Mouse (Mus musculus) liver, postnatal 0 days (tissue): ENCODE measurements at regions not wholly inside any gene's neighbourhood (a gene's known extent, or its start where the extent isn't known, plus 50 kb on each side); places are given as distances from the start of the nearest gene placed in this dataset.

Experiments
- ATAC-seq: fragments of 200-750 bp; cut with Nextera tagmentation; 2 replicates; pipeline ENCODE4 v1.8.0; 2017; ENCODE audit warnings: mild to moderate bottlenecking, moderate library complexity
- DNase-seq: peaks from one replicate; pipeline ENCODE4 v3.0.0-alpha.2; 2016
- H3K27ac ChIP-seq: fragments of 300-500 bp; sonication (generic); 2 replicates; pipeline ENCODE4 v1.5.1; 2014; ENCODE audit warnings: antibody characterized with exemption, moderate library complexity, mild to moderate bottlenecking, low read depth
- H3K27me3 ChIP-seq: fragments of 300-500 bp; sonication (generic); 2 replicates; pipeline ENCODE4 v1.6.1; 2014; ENCODE audit warnings: low read length, control low read depth, mixed read lengths; ENCODE audit not compliant: insufficient read depth
- H3K36me3 ChIP-seq: fragments of 300-500 bp; sonication (generic); replicated peaks from 2 replicates; pipeline ENCODE4 v1.6.1; 2014; ENCODE audit warnings: mild to moderate bottlenecking, control low read depth, low read length, moderate library complexity, mixed read lengths; ENCODE audit not compliant: insufficient read depth
- H3K4me1 ChIP-seq: fragments of 300-500 bp; sonication (generic); 2 replicates; pipeline ENCODE4 v1.6.1; 2014; ENCODE audit warnings: antibody characterized with exemption, mild to moderate bottlenecking, control low read depth; ENCODE audit not compliant: insufficient read depth
- H3K4me2 ChIP-seq: fragments of 300-500 bp; sonication (generic); 2 replicates; pipeline ENCODE4 v1.6.1; 2014; ENCODE audit warnings: low read depth, mild to moderate bottlenecking, low read length, moderate library complexity, mixed read lengths
- H3K4me3 ChIP-seq: fragments of 300-500 bp; sonication (generic); 2 replicates; pipeline ENCODE4 v1.5.1; 2014; ENCODE audit warnings: low read depth, low read length
- H3K9ac ChIP-seq: fragments of 300-500 bp; sonication (generic); replicated peaks from 2 replicates; pipeline ENCODE4 v1.6.1; 2014; ENCODE audit warnings: mild to moderate bottlenecking, moderate library complexity
- H3K9me3 ChIP-seq: fragments of 300-500 bp; sonication (generic); 2 replicates; pipeline ENCODE4 v1.6.1; 2016; ENCODE audit warnings: mild to moderate bottlenecking, control low read depth, low read length, mixed read lengths
- CTCF ChIP-seq: sonication (generic); IDR thresholded peaks from 2 replicates; pipeline ENCODE4 v1.5.1; 2016; ENCODE audit warnings: antibody characterized with exemption, low read depth
- EP300 ChIP-seq: IDR thresholded peaks from 2 replicates; pipeline ENCODE4 v1.6.1; 2016; ENCODE audit warnings: antibody characterized with exemption, low read depth, mild to moderate bottlenecking
- WGBS: fragments of 180-500 bp; shearing (Covaris S2); extraction: QIAGEN DNeasy Blood & Tissue Kit; methylation state at CpG from one replicate; pipeline ENCODE4 v1.1.7; 2014; ENCODE audit not compliant: insufficient replicate concordance; 5-methylcytosine and 5-hydroxymethylcytosine counted together

DNA sequence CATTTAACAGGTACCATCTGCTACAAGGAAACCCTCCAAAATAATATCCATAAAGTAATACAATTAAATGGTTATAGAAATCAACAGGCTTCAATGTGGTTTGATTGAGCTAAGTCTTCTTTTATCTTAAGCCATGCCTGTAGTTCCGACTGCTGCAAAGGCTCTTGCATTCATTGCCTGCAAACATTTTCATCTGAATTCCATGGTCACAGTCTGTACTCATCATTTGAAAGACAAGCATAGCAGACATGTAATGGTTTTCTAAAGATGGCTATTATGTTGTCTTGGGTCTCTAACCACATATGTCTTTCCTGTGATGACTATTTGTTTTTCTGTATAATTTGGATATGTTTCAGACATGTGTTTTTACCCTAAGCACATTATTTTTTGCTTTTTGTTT, 677.9 kb downstream of the Hace1 start:
- Histone ChIP-seq H3K4me2 (no peak overlapping the region), H3K4me3 (no peak overlapping the region), H3K27ac (no peak overlapping the region), H3K4me1 (no peaks in the 10 kb centered on the region), H3K9me3 (no peaks in the 10 kb centered on the region), H3K27me3 (no peaks in the 10 kb centered on the region), H3K9ac (no peak overlapping the region), H3K36me3 (no peaks in the 10 kb centered on the region)
- no peak for DNase-seq
- no peak for ATAC-seq
- no peak for TF ChIP-seq CTCF
- no peak for TF ChIP-seq EP300
- 76% methylated on average over 1 of the region's 1 CpGs for WGBS

- no peak overlapping the region for H3K9ac ChIP-seq
- H3K27me3 ChIP-seq: no peaks in the 10 kb centered on the region
- H3K36me3 ChIP-seq: no peaks in the 10 kb centered on the region
- H3K4me3 ChIP-seq: no peak overlapping the region
- 74% methylated on average over 1 of the region's 1 CpGs for WGBS
- no peaks in the 10 kb centered on the region for H3K9me3 ChIP-seq
- H3K4me1 ChIP-seq: no peaks in the 10 kb centered on the region
- TF ChIP-seq CTCF (no peak), EP300 (no peak)
- no peak overlapping the region for H3K27ac ChIP-seq
- ATAC-seq: no peak
- no peak for DNase-seq
- H3K4me2 ChIP-seq: no peak overlapping the region
Measured at GRCm38 (mm10) chr10:46269710-46270109, 692.1 kb downstream of the Hace1 start.

GRCm38 (mm10) chr10:46273846-46274245, 696.2 kb downstream of the Hace1 start:
- Histone ChIP-seq H3K27me3 (no peaks in the 10 kb centered on the region), H3K9me3 (no peaks in the 10 kb centered on the region), H3K4me3 (no peak overlapping the region), H3K4me2 (no peak overlapping the region), H3K9ac (no peak overlapping the region), H3K4me1 (no peaks in the 10 kb centered on the region), H3K27ac (no peak overlapping the region), H3K36me3 (no peaks in the 10 kb centered on the region)
- DNase-seq (no peak), ATAC-seq (no peak)
- WGBS: 89% methylated on average over 1 of the region's 1 CpGs
- no peak for TF ChIP-seq CTCF
- TF ChIP-seq EP300: no peak

DNA sequence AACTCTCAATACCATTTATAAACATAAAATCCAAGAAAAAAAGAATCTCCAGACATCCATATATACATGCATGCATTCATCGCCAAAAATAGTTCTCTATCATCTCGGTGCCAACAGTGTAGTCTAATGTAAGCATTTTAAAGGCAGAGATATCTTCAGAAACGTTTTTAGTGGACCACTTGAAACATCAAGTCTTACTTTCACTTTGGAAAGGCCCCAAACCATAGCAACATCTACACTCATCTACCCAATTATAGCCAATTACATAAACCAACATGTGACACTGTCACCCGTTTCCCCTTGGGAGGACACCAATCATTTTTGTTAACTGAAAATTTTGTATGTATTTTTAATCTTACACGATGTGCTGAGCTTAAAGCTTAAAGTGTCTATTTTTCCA, 716.7 kb downstream of the Hace1 start:
- H3K27me3 ChIP-seq: no peaks in the 10 kb centered on the region
- no peak overlapping the region for H3K4me3 ChIP-seq
- H3K36me3 ChIP-seq: no peaks in the 10 kb centered on the region
- H3K4me2 ChIP-seq: no peak overlapping the region
- no peaks in the 10 kb centered on the region for H3K4me1 ChIP-seq
- H3K9me3 ChIP-seq: no peaks in the 10 kb centered on the region
- H3K9ac ChIP-seq: no peak overlapping the region
- TF ChIP-seq EP300 (no peak), CTCF (no peak)
- no peak overlapping the region for H3K27ac ChIP-seq
- WGBS: 62% methylated on average over 5 of the region's 5 CpGs
- DNase-seq (no peak), ATAC-seq (no peak)

GRCm38 (mm10) chr10:46298352-46298751, 720.7 kb downstream of the Hace1 start:
- Histone ChIP-seq H3K27ac (no peak overlapping the region), H3K4me3 (no peak overlapping the region), H3K9me3 (no peaks in the 10 kb centered on the region), H3K4me1 (no peaks in the 10 kb centered on the region), H3K36me3 (no peaks in the 10 kb centered on the region), H3K9ac (no peak overlapping the region), H3K27me3 (no peaks in the 10 kb centered on the region), H3K4me2 (no peak overlapping the region)
- WGBS: 59% methylated on average over 5 of the region's 5 CpGs
- no peak for ATAC-seq
- TF ChIP-seq EP300 (no peak), CTCF (no peak)
- DNase-seq: no peak

DNA sequence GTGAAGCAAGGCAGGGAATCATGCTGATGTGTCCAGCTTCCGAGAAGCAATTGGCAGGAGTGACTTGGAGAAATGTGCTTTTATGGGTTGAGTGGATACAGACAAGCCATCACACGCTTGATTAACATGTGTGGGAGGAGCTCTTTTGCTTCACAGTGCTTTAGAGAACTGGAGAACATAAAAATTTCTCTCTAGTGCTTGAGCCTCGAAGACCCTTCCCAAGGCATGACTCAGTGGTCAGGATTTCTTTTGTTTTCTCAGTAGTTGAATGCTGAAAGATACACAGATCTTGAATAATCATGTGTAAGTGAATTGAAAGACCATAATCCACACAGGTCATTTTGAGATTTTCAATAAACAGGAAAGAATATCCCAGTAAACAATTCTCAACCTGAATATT, 721.9 kb downstream of the Hace1 start:
- Histone ChIP-seq H3K36me3 (no peaks in the 10 kb centered on the region), H3K4me1 (no peaks in the 10 kb centered on the region), H3K27ac (no peak overlapping the region), H3K9ac (no peak overlapping the region), H3K9me3 (no peaks in the 10 kb centered on the region), H3K4me2 (no peak overlapping the region), H3K27me3 (no peaks in the 10 kb centered on the region), H3K4me3 (no peak overlapping the region)
- no peak for ATAC-seq
- DNase-seq: no peak
- WGBS: 54% methylated on average over 3 of the region's 3 CpGs
- TF ChIP-seq EP300: no peak
- no peak for TF ChIP-seq CTCF
